ENCODE assay signal across 22 mouse cellular contexts in genomic region chr9:34753891-34754290, GRCm38 (mm10).
"Had no signal": no experiment of that assay in that cellular context is flagged by ENCODE, and none has a peak within 500 bp of the region (broad histone marks: within the 10 kb centered on the region; RNA-seq: fewer than 3 reads in every experiment).

No protein-coding gene starts in this region.

- H3K4me3 ChIP-seq: intestine, embryonic 15.5 days; kidney, embryonic 15.5 days; limb, embryonic 10.5 days; limb, embryonic 13.5 days; liver, embryonic 12.5 days; liver, embryonic 15.5 days; lung, embryonic 15.5 days; myocyte; neural tube, embryonic 13.5 days had no signal

- H3K9me3 ChIP-seq: intestine, embryonic 15.5 days; kidney, embryonic 15.5 days; limb, embryonic 10.5 days; limb, embryonic 13.5 days; liver, embryonic 12.5 days; liver, embryonic 15.5 days; lung, embryonic 15.5 days; neural tube, embryonic 13.5 days had no signal

- H3K4me2 ChIP-seq: intestine, embryonic 15.5 days; kidney, embryonic 15.5 days; limb, embryonic 13.5 days; liver, embryonic 12.5 days; liver, embryonic 15.5 days; lung, embryonic 15.5 days; neural tube, embryonic 13.5 days had no signal

- H3K36me3 ChIP-seq: intestine, embryonic 15.5 days; kidney, embryonic 15.5 days; limb, embryonic 10.5 days; limb, embryonic 13.5 days; liver, embryonic 12.5 days; liver, embryonic 15.5 days; lung, embryonic 15.5 days; neural tube, embryonic 13.5 days had no signal

- H3K9ac ChIP-seq: intestine, embryonic 15.5 days; kidney, embryonic 15.5 days; limb, embryonic 13.5 days; liver, embryonic 12.5 days; liver, embryonic 15.5 days; lung, embryonic 15.5 days; neural tube, embryonic 13.5 days had no signal

- H3K27ac ChIP-seq: intestine, embryonic 15.5 days; kidney, embryonic 15.5 days; limb, embryonic 10.5 days; limb, embryonic 13.5 days; liver, embryonic 12.5 days; liver, embryonic 15.5 days; lung, embryonic 15.5 days; neural tube, embryonic 13.5 days had no signal

- ATAC-seq: intestine, embryonic 15.5 days; liver, embryonic 12.5 days had no signal

- DNase-seq: kidney, adult 11 months; kidney, adult 8-10 months; kidney, postnatal 10 days; kidney, postnatal 36 days; liver; lung, adult 18-20 months; lung, postnatal 36 days; retina, postnatal 1 day; right cerebral cortex, postnatal 25 days; spleen, adult 18-20 months; thymus, adult 18-20 months; thymus, postnatal 14 days; thymus, postnatal 4 days had no signal

- H3K4me1 ChIP-seq: intestine, embryonic 15.5 days; liver, embryonic 12.5 days; liver, embryonic 15.5 days had no signal

- H3K27me3 ChIP-seq: intestine, embryonic 15.5 days; kidney, embryonic 15.5 days; liver, embryonic 12.5 days; liver, embryonic 15.5 days; lung, embryonic 15.5 days had no signal
